13 mouse cellular contexts compared by ENCODE assay signal in the genomic region with DNA sequence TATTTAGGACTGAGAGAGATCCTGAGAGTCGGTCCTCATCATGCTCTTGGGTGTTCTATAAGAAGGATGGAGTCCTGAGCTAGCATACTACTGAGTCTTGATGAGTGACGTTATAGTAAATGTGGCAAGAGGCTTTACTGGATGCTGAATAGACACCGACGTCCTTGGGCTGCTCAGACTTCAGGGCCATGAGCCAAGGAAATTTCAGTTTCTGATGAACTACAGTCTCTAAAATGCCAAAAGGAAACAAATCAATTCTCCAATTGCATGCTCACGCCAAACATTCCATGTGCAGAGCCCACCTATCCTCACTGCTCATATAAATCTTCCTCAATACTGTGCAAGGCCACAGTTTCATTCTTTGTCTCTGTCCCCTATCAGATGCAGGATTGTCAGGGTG.
"Had no signal": no experiment of that assay in that cellular context is flagged by ENCODE, and none has a peak within 500 bp of the region (broad histone marks: within the 10 kb centered on the region; RNA-seq: fewer than 3 reads in every experiment).

No protein-coding gene starts in this region.

- H3K27me3 ChIP-seq: limb, embryonic 13.5 days; liver, embryonic 15.5 days; neural tube, embryonic 12.5 days had no signal

- DNase-seq: left cerebral cortex, postnatal 4 days; lung, adult 2 months; lung, postnatal 36 days; midbrain, embryonic 14.5 days; right cerebral cortex, postnatal 4 days; spleen, adult 18-20 months; thymus, adult 18-20 months; thymus, postnatal 14 days had no signal

- H3K4me1 ChIP-seq: liver, embryonic 15.5 days; neural tube, embryonic 12.5 days had no signal

- H3K4me2 ChIP-seq: limb, embryonic 13.5 days; liver, embryonic 11.5 days; liver, embryonic 15.5 days; neural tube, embryonic 12.5 days had no signal

- H3K9ac ChIP-seq: limb, embryonic 13.5 days; liver, embryonic 15.5 days; neural tube, embryonic 12.5 days had no signal

- H3K9me3 ChIP-seq: limb, embryonic 13.5 days; liver, embryonic 15.5 days; neural tube, embryonic 12.5 days had no signal

- H3K4me3 ChIP-seq: limb, embryonic 13.5 days; liver, embryonic 15.5 days; neural tube, embryonic 12.5 days had no signal

- ATAC-seq: lung, postnatal 0 days had no signal

- H3K27ac ChIP-seq: limb, embryonic 13.5 days; liver, embryonic 15.5 days; neural tube, embryonic 12.5 days had no signal

- H3K36me3 ChIP-seq: limb, embryonic 13.5 days; liver, embryonic 15.5 days; neural tube, embryonic 12.5 days had no signal
